Mouse (Mus musculus): ENCODE data around the gene Gpm6b. TPM values are rescaled to one million over a fixed set of nuclear protein-coding genes. Genes with fewer than 3 reads are reported as not detected.

Gene Gpm6b
- polyA plus RNA-seq, 1 experiment from 2014 or later = 19.8 TPM

DNA sequence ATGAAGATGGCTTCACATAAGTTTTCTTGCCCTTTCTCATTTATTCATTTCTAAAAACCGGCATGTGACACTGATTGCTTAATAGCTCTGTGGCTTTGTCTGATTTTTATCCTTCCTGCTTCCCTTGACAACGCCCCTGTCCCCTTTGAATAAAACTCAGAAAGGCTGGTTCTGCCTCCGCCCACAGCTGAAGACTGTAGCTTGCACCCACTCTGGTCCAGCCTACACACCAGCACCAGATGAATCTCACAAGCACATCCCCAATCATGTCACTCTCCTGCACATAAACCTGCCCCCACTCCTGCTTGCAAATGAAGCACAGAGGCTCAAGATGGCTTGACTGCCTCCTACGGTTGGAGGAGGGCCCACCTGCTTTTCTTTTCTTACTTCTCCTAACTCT lies 121.7 kb downstream of the Gpm6b start:
- Histone ChIP-seq H3K4me3 (no peak overlapping the region), H3K4me1 (no peaks in the 10 kb centered on the region), H3K36me3 (no peaks in the 10 kb centered on the region), H3K4me2 (no peak overlapping the region), H3K9ac (no peak overlapping the region), H3K27ac (no peak overlapping the region), H3K9me3 (no peaks in the 10 kb centered on the region), H3K27me3 (peaks cover 32% of the 10 kb centered on the region)
- no peak for ATAC-seq (ENCODE audit: insufficient number of reproducible peaks, insufficient read depth, low FRiP score, low TSS enrichment, low read depth)
- WGBS = 76% methylated on average over 4 of the region's 4 CpGs

DNA sequence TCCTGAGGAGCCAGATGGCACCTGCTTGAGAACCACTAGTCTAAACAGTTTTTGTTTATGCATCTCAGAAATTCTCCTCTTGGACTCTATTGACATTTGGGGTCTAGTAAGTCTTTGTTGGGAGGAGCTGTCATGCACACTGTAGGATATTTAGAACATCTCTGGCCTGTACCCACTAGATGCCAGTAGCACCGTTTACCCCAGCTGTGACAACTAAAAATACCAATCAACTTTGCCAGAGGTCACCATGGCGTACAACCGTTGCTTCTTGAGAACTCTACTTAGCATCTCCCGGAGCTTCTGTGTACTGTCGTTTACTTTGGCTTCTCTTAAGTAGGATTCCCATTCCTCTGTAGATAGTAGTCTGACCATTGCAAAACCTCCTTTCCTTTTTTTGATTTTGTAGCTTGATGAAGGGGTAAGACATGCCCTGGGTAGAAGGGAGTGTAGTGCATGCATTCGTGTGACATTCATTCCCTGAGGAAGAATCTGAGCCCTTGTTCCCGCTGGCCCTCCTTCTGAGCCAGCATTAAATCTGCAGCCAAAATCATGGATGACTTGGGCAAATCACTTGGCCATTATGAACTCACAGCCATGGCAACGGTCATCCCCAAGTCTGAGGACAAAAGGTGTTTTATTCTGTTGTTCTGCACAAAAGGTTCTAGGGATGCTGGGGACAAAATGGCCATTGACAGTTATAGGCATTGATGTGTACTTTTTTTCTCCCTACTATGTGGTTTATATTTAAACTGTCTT lies 126.9 kb downstream of the Gpm6b start:
- Histone ChIP-seq H3K27me3 (peaks cover 35% of the 10 kb centered on the region), H3K27ac (no peak overlapping the region), H3K4me1 (no peaks in the 10 kb centered on the region), H3K9me3 (no peaks in the 10 kb centered on the region), H3K36me3 (no peaks in the 10 kb centered on the region), H3K9ac (no peak overlapping the region), H3K4me3 (no peak overlapping the region), H3K4me2 (no peak overlapping the region)
- ATAC-seq (ENCODE audit: insufficient number of reproducible peaks, insufficient read depth, low FRiP score, low TSS enrichment, low read depth) = no peak
- 85% methylated on average over 8 of the region's 8 CpGs for WGBS

DNA sequence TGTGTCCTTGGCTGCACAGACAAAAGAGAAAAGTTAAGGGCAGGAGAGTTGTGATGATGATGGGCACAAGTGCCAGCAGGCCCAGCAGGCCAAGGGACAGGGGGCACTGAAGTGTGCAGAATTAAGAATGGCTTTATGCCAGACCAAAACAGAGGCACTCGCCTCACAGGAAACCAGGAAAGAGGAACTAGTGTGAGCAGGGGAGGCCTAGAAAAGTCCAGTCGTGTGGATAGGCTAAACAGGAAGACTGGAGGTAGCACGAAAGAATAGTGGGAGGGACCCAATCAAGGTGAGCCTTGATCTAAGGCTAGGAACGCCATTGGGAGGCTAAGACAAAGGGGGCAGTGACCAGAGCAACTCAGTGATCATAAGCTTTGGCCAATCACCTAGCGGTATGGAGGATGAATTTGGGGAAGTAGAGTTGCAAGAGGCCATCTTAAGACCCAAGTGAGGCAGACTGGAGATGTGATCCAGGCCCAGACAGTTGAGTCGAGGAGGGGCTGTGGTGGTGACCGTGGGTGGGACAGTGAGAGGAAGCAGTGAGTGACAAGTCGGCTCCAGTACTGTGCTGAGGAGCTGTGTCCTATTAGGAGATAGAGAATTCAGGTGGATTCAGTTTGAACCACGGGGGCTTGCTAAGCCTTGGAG lies 138.1 kb downstream of the Gpm6b start:
- Histone ChIP-seq H3K27ac (no peak overlapping the region), H3K36me3 (no peaks in the 10 kb centered on the region), H3K27me3 (peaks cover 58% of the 10 kb centered on the region), H3K9ac (no peak overlapping the region), H3K4me3 (no peak overlapping the region), H3K4me1 (no peaks in the 10 kb centered on the region), H3K4me2 (no peak overlapping the region), H3K9me3 (no peaks in the 10 kb centered on the region)
- no peak for ATAC-seq (ENCODE audit: insufficient number of reproducible peaks, insufficient read depth, low FRiP score, low TSS enrichment, low read depth)
- 81% methylated on average over 9 of the region's 9 CpGs for WGBS

DNA sequence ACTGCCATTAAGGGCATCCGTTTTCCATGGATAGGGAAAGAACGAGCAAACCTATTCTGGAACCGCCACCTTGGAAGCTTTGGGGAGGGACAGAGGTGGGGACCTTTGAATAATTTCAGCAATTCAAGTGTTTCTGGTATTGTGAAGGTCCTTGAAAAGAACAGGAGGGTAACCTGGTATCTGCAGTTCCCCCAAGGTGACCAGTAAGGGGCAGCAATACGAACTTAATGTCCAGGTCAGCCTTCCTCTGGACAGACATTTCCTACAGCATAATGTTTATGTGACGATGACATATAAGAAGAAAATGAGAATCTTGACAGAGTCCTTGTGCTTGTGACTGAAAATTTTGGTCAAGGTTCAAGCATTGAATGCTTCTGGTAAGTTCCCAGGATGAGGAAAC lies 139.9 kb downstream of the Gpm6b start:
- H3K9me3 ChIP-seq = no peaks in the 10 kb centered on the region
- H3K9ac ChIP-seq = no peak overlapping the region
- H3K27ac ChIP-seq = no peak overlapping the region
- no peak for ATAC-seq (ENCODE audit: insufficient number of reproducible peaks, insufficient read depth, low FRiP score, low TSS enrichment, low read depth)
- H3K36me3 ChIP-seq = no peaks in the 10 kb centered on the region
- peaks cover 54% of the 10 kb centered on the region for H3K27me3 ChIP-seq
- no peak overlapping the region for H3K4me3 ChIP-seq
- H3K4me2 ChIP-seq = no peak overlapping the region
- H3K4me1 ChIP-seq = no peaks in the 10 kb centered on the region
- 83% methylated on average over 5 of the region's 5 CpGs for WGBS

DNA sequence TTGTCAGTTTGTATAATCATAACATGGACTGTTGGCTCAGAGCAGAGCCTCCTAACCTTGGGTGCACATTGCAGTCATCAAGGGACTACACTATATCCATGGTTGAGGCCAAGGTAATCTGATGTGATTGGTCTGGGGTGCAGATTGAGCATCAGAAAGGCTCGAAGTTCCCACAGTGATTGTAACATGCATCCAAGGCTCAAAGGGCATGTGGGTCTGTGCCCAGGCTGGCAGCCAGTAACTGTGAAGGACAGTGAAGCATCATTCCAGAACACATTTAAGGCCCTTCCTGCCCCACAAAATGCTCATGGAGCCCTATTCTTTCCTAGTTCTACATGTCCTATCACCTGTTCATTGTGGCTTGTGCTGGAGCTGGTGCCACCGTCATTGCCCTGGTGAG lies 144.9 kb downstream of the Gpm6b start:
- Histone ChIP-seq H3K9me3 (no peaks in the 10 kb centered on the region), H3K27ac (no peak overlapping the region), H3K9ac (no peak overlapping the region), H3K27me3 (peaks cover 52% of the 10 kb centered on the region), H3K36me3 (no peaks in the 10 kb centered on the region), H3K4me2 (no peak overlapping the region), H3K4me1 (no peaks in the 10 kb centered on the region), H3K4me3 (no peak overlapping the region)
- 71% methylated on average over 2 of the region's 2 CpGs for WGBS
- no peak for ATAC-seq (ENCODE audit: insufficient number of reproducible peaks, insufficient read depth, low FRiP score, low TSS enrichment, low read depth)

DNA sequence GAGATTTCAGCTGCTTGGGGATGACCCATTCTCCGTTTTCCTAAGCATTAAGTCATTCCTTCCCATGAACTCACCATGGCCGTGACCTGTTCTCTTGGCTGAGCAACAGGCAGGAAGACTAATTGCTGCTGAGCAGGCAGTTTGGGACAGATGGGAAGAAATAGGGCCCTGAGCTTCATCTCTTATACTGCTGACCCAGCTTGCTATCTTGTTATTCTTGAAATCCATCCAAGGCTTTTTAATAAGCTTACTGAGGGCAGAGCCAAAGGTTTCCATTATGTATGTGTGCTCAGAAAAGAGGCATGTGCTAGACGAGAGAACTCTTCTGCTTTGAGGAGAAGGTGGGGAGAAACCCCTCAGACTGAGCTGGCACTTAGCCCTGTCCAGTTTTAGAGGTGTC lies 146.2 kb downstream of the Gpm6b start:
- 66% methylated on average over 3 of the region's 3 CpGs for WGBS
- no peak for ATAC-seq (ENCODE audit: insufficient number of reproducible peaks, insufficient read depth, low FRiP score, low TSS enrichment, low read depth)
- no peak overlapping the region for H3K4me3 ChIP-seq
- H3K36me3 ChIP-seq = 0 out of 2 replicates have a peak, but pooled peaks cover 4% of the 10 kb centered on the region
- H3K4me1 ChIP-seq = no peaks in the 10 kb centered on the region
- H3K4me2 ChIP-seq = no peak overlapping the region
- no peaks in the 10 kb centered on the region for H3K9me3 ChIP-seq
- H3K9ac ChIP-seq = no peak overlapping the region
- H3K27ac ChIP-seq = no peak overlapping the region
- H3K27me3 ChIP-seq = peaks cover 44% of the 10 kb centered on the region

DNA sequence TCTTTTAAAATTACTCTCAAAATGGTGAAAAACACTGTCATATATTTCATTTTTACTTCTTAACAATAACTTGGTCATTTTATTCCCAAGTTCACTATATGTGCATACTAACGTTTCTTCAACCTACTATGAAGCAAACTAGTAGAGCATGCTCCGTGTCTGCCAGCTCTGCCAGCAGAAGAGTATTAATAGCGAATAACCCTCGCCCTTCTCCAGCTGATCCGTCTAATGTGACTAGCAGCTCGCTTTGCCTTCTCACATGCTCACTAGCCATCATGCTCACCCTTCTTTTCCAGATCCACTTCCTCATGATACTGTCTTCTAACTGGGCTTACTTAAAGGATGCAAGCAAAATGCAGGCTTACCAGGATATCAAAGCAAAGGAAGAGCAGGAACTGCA lies 147.9 kb downstream of the Gpm6b start:
- Histone ChIP-seq H3K4me1 (no peaks in the 10 kb centered on the region), H3K9ac (no peak overlapping the region), H3K36me3 (0 out of 2 replicates have a peak, but pooled peaks cover 4% of the 10 kb centered on the region), H3K9me3 (no peaks in the 10 kb centered on the region), H3K27ac (no peak overlapping the region), H3K4me2 (no peak overlapping the region), H3K27me3 (peaks cover 39% of the 10 kb centered on the region), H3K4me3 (no peak overlapping the region)
- WGBS = 89% methylated on average over 6 of the region's 6 CpGs
- ATAC-seq (ENCODE audit: insufficient number of reproducible peaks, insufficient read depth, low FRiP score, low TSS enrichment, low read depth) = no peak

DNA sequence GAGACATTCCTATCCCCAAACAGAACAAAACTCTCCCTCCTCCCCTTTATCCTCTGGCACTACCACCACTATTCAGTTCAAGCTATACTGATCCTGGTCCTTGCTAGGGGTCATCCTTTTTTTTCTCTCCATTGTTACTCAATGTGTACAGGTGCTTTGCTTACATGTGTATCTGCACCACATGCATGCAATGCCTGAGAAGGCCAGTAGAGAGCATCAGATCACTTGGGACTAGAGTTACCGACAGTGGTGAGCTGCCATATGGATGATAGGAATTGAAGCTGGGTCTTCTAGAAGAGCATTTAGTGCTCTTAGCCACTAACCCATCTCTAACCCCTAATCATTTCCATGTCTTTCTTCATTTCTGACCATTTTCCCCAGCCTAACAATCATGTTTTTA lies 155.0 kb downstream of the Gpm6b start:
- 83% methylated on average over 1 of the region's 1 CpGs for WGBS
- Histone ChIP-seq H3K4me2 (no peak overlapping the region), H3K4me3 (no peak overlapping the region), H3K27me3 (peaks cover 19% of the 10 kb centered on the region), H3K9me3 (no peaks in the 10 kb centered on the region), H3K4me1 (no peaks in the 10 kb centered on the region), H3K27ac (no peak overlapping the region), H3K36me3 (0 out of 2 replicates have a peak, but pooled peaks cover 4% of the 10 kb centered on the region), H3K9ac (no peak overlapping the region)
- ATAC-seq (ENCODE audit: insufficient number of reproducible peaks, insufficient read depth, low FRiP score, low TSS enrichment, low read depth) = no peak

DNA sequence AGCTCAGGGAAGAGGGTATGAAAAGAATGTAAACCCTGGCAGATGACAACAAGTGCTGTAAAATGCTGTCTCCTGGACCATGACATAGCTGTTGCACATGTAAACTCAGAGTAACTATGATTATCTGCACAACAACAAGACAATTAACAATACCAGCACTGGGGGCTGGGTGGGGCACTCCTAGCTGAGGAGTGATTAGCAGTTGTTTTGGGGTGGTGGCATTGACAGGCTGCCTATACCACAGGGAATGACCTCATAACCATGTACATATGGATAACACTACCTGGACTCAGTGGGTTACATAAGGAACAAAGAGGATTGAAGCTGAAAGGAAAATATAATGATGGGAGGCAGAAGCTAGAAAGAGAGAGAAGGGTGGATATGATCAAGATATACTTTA lies 169.2 kb downstream of the Gpm6b start:
- Histone ChIP-seq H3K9me3 (no peaks in the 10 kb centered on the region), H3K36me3 (peaks cover 31% of the 10 kb centered on the region; the same call in 1 of the 2 replicates), H3K9ac (no peak overlapping the region), H3K4me3 (no peak overlapping the region), H3K27me3 (peaks cover 32% of the 10 kb centered on the region), H3K4me2 (no peak overlapping the region), H3K4me1 (no peaks in the 10 kb centered on the region), H3K27ac (no peak overlapping the region)
- no peak for ATAC-seq (ENCODE audit: insufficient number of reproducible peaks, insufficient read depth, low FRiP score, low TSS enrichment, low read depth)

DNA sequence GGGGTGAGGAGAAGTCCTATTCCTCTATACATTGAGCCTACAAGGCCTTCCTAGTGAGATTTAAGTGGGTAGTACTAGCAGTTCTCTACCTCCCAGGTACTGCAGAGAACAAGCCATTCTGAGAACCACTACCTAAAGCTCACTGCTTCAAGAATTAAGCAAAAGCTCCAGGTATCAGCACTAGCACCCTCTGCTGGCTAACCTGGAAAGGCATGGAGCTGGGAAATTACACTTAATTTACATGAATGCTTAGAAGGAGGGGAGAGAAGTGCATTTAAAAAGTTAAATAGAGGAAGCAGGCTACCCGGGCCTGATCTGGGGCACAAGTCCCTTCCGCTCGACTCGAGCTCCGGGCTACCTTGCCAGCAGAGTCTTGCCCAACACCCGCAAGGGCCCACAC lies 177.5 kb downstream of the Gpm6b start:
- no peak for ATAC-seq (ENCODE audit: insufficient number of reproducible peaks, insufficient read depth, low FRiP score, low TSS enrichment, low read depth)
- Histone ChIP-seq H3K9ac (no peak overlapping the region), H3K27ac (no peak overlapping the region), H3K4me2 (no peak overlapping the region), H3K36me3 (peaks cover 4% of the 10 kb centered on the region; the same call in 1 of the 2 replicates), H3K27me3 (0 out of 2 replicates have a peak, but pooled peaks cover 2% of the 10 kb centered on the region), H3K4me1 (no peaks in the 10 kb centered on the region), H3K9me3 (no peaks in the 10 kb centered on the region), H3K4me3 (no peak overlapping the region)
- 72% methylated on average over 6 of the region's 6 CpGs for WGBS

DNA sequence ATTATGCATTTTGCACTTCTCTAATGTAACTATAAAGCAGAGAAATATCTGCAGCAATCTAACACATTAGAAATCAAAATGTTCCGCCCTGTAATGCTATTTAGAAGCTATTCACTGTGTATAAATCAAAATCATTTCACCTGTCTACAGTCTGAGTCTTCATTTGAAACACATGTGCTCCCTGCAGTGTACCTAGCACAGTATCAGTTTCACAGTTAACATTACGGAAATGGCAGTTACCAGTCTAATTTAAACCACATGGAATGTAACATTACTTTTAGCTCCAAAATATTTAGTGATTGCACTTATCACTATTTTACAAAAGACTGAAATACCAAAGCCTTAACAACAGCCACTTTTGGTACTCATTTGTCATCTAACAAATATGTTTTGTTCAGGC lies 196.1 kb downstream of the Gpm6b start:
- Histone ChIP-seq H3K27ac (no peak overlapping the region), H3K4me3 (no peak overlapping the region), H3K9ac (no peak overlapping the region), H3K4me2 (no peak overlapping the region), H3K27me3 (peaks cover 26% of the 10 kb centered on the region), H3K9me3 (no peaks in the 10 kb centered on the region), H3K4me1 (0 out of 2 replicates have a peak, but pooled peaks cover 4% of the 10 kb centered on the region), H3K36me3 (no peaks in the 10 kb centered on the region)
- ATAC-seq (ENCODE audit: insufficient number of reproducible peaks, insufficient read depth, low FRiP score, low TSS enrichment, low read depth) = no peak
- WGBS = 45% methylated on average over 2 of the region's 2 CpGs

Data from embryonic facial prominence, embryonic 13.5 days (tissue).